Mouse (Mus musculus) G1E (cell line): ENCODE data around the gene Aqr. TPM values are rescaled to one million over a fixed set of nuclear protein-coding genes. Genes with fewer than 3 reads are reported as not detected.

Experiments used
- ATAC-seq: 2 replicates; pipeline ENCODE4 v1.8.0; 2016; ENCODE audit warnings: mild to moderate bottlenecking; ENCODE audit not compliant: insufficient number of reproducible peaks, poor library complexity, low FRiP score, severe bottlenecking; ENCODE audit errors: extremely low read depth
- DNase-seq: peaks from one replicate; pipeline ENCODE4 v3.0.0; 2012; ENCODE audit warnings: low spot score
- H3K27me3 ChIP-seq: 2 replicates; pipeline ENCODE4 v1.6.1; 2012; ENCODE audit warnings: mild to moderate bottlenecking, low read length, inconsistent platforms; ENCODE audit not compliant: insufficient read depth
- H3K36me3 ChIP-seq: replicated peaks from 2 replicates; pipeline ENCODE3; 2012; ENCODE audit warnings: mild to moderate bottlenecking, inconsistent platforms
- H3K4me1 ChIP-seq: 2 replicates; pipeline ENCODE4 v1.6.1; 2012; ENCODE audit warnings: low read depth, low read length, inconsistent platforms, mixed read lengths; ENCODE audit not compliant: insufficient read depth
- H3K4me3 ChIP-seq: 2 replicates; pipeline ENCODE4 v1.5.1; 2012; ENCODE audit warnings: low read depth, mild to moderate bottlenecking, inconsistent platforms, low read length, moderate library complexity, mixed read lengths
- H3K9me3 ChIP-seq: replicated peaks from 2 replicates; pipeline ENCODE4 v1.6.1; 2012; ENCODE audit warnings: inconsistent platforms
- CTCF ChIP-seq: IDR thresholded peaks from 2 replicates; pipeline ENCODE4 v1.5.1; 2012; ENCODE audit warnings: low read depth, low read length, inconsistent platforms, mixed read lengths
- GATA1 ChIP-seq: IDR thresholded peaks from 2 replicates; pipeline ENCODE4 v1.6.1; 2012; ENCODE audit warnings: borderline replicate concordance, low read length, inconsistent platforms, mixed read lengths
- GATA2 ChIP-seq: IDR thresholded peaks from 2 replicates; pipeline ENCODE4 v1.6.1; 2012; ENCODE audit warnings: low read depth, low read length, inconsistent platforms, borderline replicate concordance
- POLR2AphosphoS5 ChIP-seq: IDR thresholded peaks from 2 replicates; pipeline ENCODE4 v1.6.1; 2012; ENCODE audit warnings: low read depth, low read length, inconsistent platforms; ENCODE audit not compliant: insufficient replicate concordance
- TAL1 ChIP-seq: conservative IDR thresholded peaks from 2 replicates; pipeline ENCODE4 v1.6.1; 2012; ENCODE audit warnings: low read depth, low read length, inconsistent platforms, mixed read lengths
- polyA plus RNA-seq: library from polyadenylated mRNA; stranded (reverse); fragments of >175 nt; gene quantifications from 2 replicates; pipeline ENCODE4 v1.2.3, GENCODE M21; 2012
- total RNA-seq, 2 experiments: library from RNA; stranded (forward) in 1 of 2; stranded (reverse) in 1 of 2; fragments of 200-1000 nt in 1 of 2; fragments of >200 nt in 1 of 2; fragmentation: Nextera tagmentation in 1 of 2; gene quantifications; 2 replicates each; pipeline ENCODE4 v1.2.3; 2014 to 2017

Aqr gene
- total and polyA plus RNA-seq, 3 experiments = 15.3 to 136 (median 107) TPM

DNA sequence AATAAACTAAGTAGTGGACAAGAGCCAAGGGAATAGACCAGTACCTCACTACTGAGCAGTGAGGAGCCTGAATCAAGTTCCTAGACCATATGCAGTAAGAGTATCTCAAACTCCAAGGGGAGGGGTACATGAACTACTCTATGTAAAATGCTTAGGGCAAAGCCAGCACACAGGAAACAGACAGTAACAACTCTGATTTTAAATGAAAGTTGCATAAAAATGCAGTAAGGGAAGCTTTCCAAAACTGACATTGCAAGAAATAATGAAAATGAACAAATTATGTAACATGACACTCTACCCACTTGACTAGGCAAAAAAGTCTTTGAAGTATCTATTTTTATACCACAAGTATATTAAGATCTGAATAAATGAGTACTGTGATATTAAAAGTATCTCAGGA is 19.0 kb downstream of the Aqr start:
- Histone ChIP-seq H3K27me3 (no peaks in the 10 kb centered on the region), H3K36me3 (peaks cover 83% of the 10 kb centered on the region), H3K9me3 (no peaks in the 10 kb centered on the region), H3K4me1 (peaks cover 10% of the 10 kb centered on the region), H3K4me3 (no peak overlapping the region)
- ATAC-seq (no peak), DNase-seq (no peak)
- TF ChIP-seq GATA2 (no peak), TAL1 (no peak), POLR2AphosphoS5 (no peak), CTCF (no peak), GATA1 (no peak)

DNA sequence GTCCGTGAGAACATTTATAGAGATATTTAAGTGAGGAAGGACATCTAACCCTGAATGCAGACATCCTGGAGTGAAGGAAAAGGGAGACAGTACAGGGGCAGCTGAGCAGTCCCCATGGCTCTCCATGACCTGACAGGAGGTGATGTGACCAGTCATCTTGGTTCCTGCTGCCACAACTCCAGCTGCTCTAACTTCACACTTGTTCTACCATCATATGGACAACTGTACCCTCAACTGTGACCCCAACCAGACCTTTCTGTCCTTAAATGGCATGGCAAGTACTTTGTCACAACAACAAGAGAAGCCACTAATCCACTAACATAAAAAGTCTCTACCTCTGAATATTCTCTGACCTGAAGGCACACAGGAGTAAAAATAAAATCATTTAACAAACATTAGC is 24.8 kb downstream of the Aqr start:
- Histone ChIP-seq H3K36me3 (peaks cover 84% of the 10 kb centered on the region), H3K4me3 (no peak overlapping the region), H3K27me3 (no peaks in the 10 kb centered on the region), H3K9me3 (no peaks in the 10 kb centered on the region), H3K4me1 (peaks cover 15% of the 10 kb centered on the region)
- ATAC-seq (no peak), DNase-seq (no peak)
- TF ChIP-seq GATA2 (no peak), TAL1 (no peak)

DNA sequence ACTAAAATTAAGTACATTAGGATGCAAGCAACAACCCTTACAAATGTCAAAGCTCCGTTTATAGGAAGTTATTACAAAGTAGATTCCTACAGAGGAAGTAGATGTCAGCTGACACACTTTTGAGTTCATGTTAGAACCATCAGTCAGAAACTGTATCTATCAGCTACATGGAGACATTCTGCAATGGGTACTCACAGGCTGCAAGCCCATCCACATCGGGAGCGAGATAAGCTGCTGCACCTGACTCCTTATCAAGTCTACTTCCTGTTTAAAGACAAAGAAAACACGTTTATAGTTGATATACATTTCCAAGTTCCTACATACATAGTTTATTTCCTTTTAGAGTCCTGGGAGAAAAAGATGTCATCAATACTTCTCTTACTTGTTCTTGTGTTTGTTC is 29.5 kb downstream of the Aqr start:
- ATAC-seq (peak; percentile 94), DNase-seq (peak; percentile 32)
- Histone ChIP-seq H3K4me3 (no peak overlapping the region), H3K36me3 (peaks cover 81% of the 10 kb centered on the region), H3K9me3 (no peaks in the 10 kb centered on the region), H3K4me1 (peaks cover 25% of the 10 kb centered on the region), H3K27me3 (no peaks in the 10 kb centered on the region)
- TF ChIP-seq POLR2AphosphoS5 (no peak), CTCF (no peak), TAL1 (peak; percentile 38), GATA2 (no peak), GATA1 (no peak)

DNA sequence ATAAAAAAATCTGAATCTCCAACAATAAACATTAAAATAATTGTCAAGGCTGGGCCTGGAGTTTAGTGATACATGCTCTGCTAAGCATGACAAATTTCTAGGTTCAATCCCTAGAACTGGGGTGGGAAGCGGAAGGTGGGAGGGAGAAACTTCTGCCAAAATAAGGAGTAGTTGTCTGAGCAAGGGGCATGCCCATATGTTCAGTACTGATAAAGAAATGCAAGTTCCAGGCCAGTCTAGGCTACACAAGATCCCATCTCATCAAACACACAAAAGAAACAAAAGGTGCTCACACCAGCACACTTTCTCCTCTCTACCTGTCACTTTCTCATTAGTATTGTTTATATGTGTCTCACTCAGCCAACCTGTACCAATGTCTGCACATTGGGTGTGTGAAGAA is 30.2 kb downstream of the Aqr start:
- ATAC-seq (peak; percentile 63), DNase-seq (no peak)
- no peaks in the 10 kb centered on the region for H3K27me3 ChIP-seq
- H3K4me3 ChIP-seq = no peak overlapping the region
- peaks cover 81% of the 10 kb centered on the region for H3K36me3 ChIP-seq
- H3K9me3 ChIP-seq = no peaks in the 10 kb centered on the region
- H3K4me1 ChIP-seq = peaks cover 25% of the 10 kb centered on the region
- peak; percentile 57 for TF ChIP-seq TAL1
- TF ChIP-seq CTCF = no peak
- TF ChIP-seq GATA1 = no peak
- no peak for TF ChIP-seq GATA2
- no peak for TF ChIP-seq POLR2AphosphoS5

DNA sequence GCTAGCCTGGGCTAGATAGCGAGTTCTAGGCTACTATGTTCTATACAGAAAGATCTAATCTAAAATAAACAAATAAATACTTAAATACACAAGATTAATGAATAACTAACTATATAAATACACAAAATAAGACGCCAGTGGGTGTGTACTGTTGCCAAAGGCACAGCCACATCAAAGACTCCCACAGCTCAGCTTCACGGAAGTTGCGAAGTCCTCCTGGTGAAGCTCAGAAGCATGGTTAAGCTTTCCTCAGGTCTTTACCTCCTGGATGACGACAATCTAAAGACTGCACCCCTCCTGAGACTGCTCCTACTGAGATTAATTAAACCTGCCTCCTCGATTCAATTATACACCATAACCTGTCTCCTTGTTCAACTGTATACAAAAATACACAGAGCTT is 33.6 kb downstream of the Aqr start:
- DNase-seq (no peak), ATAC-seq (no peak)
- H3K4me3 ChIP-seq = no peak overlapping the region
- TF ChIP-seq GATA2 = no peak
- no peak for TF ChIP-seq TAL1
- TF ChIP-seq CTCF = no peak
- TF ChIP-seq GATA1 = no peak
- TF ChIP-seq POLR2AphosphoS5 = no peak
- H3K36me3 ChIP-seq = peaks cover 83% of the 10 kb centered on the region
- H3K27me3 ChIP-seq = no peaks in the 10 kb centered on the region
- peaks cover 20% of the 10 kb centered on the region for H3K4me1 ChIP-seq
- H3K9me3 ChIP-seq = no peaks in the 10 kb centered on the region

DNA sequence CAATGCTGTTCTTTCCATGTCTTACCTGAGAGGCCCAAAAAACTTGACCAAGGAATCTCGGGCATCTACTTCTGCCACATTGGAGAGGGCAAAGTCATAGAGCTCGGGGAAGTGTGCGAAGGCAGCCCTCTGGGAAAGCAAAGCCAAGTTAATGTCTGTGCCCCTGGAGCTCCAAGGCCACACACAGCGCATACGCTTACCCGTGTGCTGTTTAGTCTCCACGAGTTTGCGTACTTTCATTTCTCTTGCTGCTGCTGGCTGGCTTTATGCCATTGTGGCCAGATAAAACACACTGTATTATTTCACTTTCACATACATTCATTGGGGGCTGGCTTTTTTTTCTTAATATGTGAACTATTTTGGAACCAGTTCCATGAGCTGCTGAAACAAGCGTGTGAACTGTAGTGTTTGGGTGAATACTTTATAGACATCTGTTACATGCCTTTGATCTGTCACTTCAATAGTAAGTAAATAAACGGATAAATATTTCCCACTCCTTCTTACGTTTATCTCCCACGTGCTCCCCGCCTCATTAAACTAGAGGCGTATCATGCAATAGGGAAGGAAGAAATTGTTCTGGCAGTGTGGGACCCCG is 39.9 kb downstream of the Aqr start:
- DNase-seq (no peak), ATAC-seq (no peak)
- Histone ChIP-seq H3K27me3 (no peaks in the 10 kb centered on the region), H3K4me1 (0 out of 2 replicates have a peak, but pooled peaks cover 2% of the 10 kb centered on the region), H3K9me3 (no peaks in the 10 kb centered on the region), H3K4me3 (no peak overlapping the region), H3K36me3 (peaks cover 94% of the 10 kb centered on the region)
- TF ChIP-seq GATA1 (no peak), POLR2AphosphoS5 (no peak), CTCF (no peak), GATA2 (no peak), TAL1 (no peak)
